Mouse (Mus musculus) ovary, postnatal 36 days (tissue): ENCODE measurements around the gene Hsf4.

Source experiments
- DNase-seq: peaks from one replicate; pipeline ENCODE4 v3.0.0; 2022; ENCODE audit warnings: low spot score, mixed read lengths

The Hsf4 gene

DNA sequence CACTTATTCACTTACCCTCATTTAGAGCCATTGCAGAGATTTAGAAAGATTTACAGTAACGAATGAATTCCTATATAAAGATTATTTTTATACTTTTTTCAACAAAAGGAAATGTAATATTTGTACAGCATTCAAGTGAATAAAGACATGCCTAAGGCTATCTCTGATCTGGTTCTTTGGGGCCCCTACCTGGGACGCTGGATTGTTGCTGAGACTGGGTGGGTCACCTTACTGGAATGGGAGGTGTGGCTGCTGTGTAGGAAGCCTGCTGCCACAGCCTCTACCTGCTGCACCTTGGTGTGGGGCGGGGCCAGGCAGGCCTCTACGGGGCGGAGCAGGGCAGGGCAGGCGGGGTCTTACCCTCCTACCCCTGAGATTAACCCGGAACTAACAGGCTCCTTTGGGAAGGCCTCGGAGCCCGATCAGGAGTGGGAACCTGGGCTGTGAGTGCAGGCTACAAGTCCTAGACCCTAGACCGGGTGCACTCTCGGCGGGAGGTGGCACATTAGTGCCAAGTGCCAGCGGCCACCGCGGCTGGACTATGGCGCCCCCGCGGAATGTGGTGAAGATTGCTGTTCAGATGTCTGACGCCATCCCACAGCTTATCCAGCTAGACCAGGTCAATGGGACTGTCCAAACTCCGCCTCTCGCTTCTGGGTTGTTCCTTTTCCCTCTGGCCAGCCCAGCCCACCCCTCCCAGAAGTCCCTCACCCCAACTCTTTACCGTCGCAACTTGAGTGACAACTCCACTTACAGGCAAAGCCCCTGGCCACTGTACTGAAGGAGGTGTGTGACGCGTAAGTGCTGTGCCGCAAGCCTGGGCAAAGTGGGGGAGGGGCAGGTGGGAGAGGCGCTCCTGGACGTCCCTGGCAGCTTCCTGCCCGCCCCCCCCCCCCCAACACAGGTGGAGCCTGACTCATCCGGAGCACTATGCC is 35.9 kb downstream of the Hsf4 start, which contains the start of gene Elmo3:
Elmo3 (plus strand) TSS at position 391 of the 935 bp plus-strand sequence.
- DNase-seq, result peak; percentile 68

DNA sequence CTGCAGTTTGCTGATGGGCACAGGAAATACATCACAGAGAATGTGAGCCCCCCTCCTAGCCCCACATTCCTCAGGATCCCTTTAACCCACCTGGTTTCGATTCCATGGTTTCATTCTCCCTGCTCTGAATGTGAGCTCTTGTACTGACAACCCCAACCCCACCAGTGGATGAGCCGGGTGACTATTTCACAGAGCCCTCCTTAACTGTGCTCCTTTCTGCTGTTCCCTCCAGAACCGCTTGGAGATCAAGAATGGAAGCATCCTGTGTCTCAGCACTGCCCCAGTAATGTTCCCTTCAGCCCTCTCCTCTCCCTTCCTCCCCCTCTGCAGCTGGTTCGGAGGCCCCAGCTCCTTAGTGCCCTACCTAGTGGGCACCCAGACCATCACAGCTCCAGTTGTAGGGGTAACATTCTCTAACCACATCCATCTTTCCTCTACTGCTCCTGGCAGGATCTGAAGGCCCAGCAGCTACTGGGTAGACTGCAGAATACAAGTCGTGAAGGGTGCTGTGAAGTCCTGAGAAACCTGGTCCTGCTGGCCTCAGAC is 36.6 kb downstream of the Hsf4 start:
- DNase-seq, result no peak

DNA sequence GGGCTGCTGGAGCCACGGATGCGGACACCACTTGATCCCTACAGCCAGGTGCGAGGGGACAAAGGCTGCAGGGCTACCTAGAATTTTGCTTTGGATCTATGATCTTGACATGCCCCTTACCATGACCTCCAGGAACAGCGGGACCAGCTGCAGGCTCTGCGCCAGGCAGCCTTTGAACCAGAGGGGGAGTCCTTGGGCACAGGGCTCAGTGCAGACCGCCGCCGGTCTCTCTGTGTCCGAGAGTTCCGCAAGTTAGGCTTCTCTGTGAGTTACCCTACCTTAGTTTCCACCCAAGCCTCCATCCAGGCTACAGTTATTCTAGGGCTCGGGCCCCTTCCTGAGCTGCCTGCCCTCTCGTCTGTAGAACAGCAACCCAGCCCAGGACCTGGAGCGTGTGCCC is 38.1 kb downstream of the Hsf4 start:
- peak; percentile 7 for DNase-seq

DNA sequence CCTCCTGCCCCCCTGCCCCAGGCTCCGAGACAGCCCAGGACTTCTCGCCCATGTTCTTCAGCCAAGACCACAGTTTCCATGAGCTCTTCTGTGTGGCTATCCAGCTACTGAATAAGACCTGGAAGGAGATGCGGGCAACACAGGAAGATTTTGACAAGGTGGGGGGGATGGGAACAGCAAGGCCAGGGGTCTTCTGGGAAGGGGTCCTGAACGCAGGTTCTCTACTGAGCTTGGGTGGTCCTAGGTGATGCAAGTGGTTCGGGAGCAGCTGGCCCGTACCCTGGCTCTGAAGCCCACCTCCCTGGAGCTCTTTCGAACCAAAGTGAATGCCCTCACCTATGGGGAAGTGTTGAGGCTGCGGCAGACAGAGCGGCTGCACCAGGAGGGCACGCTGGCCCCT is 38.8 kb downstream of the Hsf4 start:
- DNase-seq, result no peak

DNA sequence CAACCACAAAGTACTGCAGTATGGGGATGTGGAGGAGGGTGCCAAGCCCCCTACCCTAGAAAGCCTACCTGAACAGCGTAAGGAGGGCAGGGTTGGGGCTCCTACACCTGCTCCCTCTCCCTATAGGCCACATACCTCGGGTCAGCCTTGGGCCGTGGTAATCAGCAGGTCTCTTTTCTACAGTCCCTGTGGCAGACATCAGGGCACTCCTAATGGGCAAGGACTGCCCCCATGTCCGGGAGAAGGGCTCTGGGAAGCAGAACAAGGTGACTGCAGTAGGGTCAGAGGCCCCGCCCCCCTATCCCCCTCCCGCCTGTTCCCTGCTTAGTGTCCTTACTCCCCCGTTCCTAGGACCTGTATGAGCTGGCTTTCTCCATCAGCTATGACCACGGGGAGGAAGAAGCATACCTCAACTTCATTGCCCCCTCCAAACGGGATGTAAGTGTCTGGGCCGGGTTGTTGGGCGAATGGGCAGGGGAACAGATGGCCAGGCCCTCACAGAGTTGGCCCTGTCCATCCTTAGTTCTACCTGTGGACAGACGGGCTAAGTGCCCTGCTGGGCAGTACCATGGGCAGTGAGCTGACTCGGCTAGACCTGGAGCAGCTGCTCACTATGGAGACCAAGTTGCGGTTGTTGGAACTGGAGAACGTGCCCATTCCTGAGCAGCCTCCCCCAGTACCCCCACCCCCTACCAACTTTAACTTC is 39.7 kb downstream of the Hsf4 start:
- no peak for DNase-seq

DNA sequence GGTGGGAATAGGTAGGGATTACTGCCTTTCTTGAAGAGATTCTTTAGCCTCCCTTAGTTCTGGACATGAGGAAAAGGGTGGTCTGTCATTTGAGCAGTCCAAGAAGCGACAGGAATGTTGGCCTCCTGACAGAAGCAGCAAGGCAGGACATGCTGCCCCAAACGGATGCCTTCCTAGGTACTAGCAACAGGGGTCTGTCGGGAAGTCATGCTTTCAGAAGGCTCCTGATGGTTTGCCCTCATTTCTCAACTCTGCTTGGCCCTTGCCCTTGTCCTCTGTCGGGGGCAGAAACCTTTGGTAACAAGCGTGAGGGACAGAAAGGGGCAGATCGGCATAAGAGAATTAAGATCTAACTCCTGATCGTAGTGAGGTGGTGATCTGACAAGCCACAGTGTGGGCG is 40.5 kb downstream of the Hsf4 start:
- DNase-seq, result no peak

DNA sequence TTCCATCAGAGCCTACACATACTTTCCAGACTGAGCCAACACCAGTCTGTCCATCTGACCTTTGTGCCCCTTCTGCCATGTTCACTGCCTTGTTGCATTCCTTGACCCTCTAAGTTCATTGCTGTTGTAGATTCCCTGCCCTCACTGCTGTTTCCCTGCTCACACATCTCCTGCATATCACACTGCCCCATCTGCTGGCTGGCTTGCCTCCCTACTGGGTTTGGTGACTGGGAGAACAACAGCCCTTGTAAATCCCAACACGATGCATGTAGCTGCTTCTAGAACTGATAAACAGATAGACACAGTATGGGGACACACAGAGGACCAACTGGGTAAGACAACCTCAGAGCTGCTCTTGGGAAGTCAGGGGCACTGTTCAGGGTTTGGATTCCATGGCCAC is 42.1 kb downstream of the Hsf4 start:
- no peak for DNase-seq

DNA sequence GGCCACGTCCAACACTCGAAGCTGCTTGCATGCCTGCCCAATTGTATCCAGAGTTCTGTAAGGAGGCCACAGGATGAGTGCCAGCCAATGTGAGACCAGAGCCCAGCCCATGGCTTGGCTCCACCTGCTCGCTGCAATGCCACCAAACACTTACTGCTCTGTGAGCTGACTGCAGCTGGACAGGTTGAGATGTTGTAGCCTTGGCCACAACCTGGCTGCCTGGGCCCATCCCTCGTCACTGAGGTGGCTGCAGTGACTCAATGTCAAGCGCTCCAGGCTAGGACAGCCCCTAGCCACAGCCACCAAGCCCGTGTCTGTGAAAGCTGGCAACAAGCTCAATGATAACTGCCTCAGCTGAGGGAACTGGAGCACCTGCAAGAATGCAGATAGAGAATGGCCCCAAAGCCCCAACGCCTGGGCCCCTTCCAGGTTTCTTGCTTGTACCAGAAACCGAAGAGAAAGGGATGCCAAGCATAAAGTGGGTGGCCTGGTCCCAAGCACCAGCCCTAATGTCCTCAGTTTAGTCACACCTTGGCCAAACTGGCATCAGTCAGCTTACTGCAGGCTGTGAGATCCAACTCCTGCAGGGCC is 43.4 kb downstream of the Hsf4 start:
- DNase-seq, result peak; percentile 3

DNA sequence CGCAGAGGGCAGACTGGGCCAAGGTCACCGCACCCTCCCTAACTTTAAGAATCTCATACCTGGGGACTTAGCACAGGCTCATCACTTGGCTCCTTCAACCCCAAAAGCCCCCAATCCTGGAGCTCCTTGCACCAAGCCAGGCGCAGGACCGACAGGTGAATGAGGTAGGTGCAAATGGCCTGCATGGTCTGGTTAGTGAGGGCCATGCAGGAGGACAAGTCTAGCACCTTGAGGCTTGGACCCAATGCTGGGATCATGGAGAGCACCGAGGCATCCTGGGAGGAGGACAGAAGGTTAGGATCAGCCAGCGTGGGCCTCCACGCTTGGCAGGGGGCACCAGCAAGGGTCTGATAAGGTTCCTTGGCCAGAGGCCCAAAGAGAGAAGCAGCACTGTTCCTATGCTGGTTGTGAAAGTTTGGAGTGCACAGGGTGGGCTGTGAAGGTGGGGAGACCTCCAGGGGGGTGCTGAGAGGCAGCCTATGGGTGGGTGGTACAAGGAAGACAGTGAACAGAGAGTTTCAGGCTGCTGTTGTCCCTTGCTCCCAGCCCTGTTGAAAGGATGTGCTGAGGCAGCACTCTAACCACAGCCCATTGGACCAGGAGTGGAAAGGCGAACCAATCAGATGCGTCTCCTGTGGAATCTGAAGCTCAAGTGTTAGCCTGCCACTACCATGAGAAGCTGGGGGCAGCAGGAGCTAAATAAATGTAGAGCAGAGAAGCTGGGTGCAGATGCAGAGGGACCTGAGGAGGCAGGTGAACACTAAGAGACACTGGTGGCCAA is 44.2 kb downstream of the Hsf4 start:
- DNase-seq, result no peak

DNA sequence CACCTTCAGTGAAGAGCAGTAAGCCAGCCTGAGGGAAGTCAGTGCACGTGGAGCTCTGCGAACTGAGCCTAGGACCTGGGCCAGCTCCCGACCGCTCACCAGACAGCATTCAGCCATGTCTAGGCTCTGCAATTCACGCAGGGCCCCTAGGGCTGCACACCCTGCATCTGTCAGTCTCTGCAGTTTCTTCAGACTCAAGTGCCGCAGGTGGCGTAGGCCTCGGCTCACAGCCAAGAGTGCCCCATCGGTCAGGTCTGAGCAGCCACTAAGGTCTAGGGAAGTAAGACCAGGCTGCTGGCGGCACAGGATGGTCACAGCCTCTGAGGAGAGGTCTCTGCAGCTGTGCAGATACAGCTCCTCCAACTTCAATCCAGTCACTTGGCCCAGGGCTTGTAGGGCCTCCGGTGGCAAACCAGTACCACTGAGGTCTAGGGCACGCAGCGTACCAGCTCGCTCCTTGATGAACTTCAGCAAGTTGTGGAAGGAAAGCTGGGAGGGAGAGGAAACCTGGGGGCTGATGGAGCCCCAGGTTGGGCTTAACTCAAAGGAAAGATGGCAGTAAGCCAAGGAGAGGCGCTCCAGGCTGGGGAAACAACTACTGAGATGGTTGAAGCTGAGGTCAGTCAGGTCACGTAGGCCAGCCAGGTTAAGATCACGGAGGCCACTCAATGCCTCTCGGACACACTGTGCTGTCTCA is 45.6 kb downstream of the Hsf4 start:
- DNase-seq, result no peak

DNA sequence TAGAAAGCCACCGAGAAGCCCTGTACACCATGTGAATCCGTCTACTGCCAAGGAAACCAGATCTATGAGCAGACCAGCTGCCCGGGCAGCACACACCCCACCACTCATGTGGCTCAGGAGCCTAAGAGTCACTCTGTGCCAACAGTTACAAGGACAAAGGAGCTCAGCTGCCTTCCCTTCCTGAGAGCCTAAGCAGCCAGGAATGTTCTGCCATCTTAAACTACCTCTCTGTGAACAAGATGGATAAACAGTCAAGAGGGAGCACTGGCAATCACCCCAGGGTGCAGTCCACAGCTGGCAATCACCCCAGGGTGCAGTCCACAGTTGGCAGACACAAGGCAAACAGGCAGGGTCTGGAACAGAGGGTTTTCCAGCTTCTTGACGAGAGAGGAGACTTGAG is 48.3 kb downstream of the Hsf4 start:
- DNase-seq, result no peak

DNA sequence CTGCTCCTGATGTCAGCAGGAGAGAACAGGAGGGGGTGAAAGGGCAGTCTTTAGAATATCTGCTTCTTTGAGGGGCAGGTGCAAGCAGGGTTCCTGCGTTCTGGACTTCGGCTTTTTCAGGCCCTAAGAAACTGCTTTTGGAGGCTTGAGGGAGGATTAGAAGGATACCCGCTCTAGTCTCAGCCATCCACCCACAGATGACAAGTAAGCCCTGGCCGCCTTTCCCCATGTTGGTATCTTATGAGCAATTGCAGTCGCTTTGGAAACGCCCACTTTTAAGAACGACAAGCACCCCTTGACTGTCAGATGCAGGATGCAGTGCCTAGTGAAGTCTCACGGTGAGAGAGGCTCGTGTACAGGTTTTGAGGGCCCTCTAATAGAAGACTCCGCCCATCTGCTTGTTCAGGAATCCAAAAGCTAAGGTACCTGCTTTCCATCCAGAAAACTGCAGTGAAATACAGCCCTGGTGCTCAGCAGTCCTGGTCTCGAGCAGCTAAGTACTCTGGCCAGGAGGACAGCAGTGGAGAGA is 49.1 kb downstream of the Hsf4 start:
- no peak for DNase-seq

DNA sequence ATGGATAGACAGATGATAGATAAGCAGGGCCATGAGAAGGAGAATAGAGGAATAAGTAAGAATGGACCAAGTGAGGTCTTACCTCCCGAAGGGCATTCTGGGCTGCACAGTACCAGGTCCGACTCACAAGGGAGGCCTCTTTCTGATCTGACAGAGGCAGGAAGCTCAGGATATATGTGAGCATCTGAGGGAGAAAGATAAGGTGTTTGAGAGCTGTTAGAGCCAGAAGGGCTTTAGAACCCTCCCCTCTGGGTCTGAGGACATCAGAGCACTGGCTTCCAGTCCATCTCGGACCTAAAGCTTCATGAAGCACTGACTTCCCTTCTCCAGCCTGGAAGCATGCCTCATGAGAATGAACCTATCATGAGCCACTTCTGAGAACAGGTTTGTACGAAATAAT is 53.6 kb downstream of the Hsf4 start:
- no peak for DNase-seq
